Mouse (Mus musculus) ES-CJ7 (cell line): Measurements from ENCODE around the gene Prkg1.

Experiments used
- DNase-seq: peaks from one replicate; pipeline ENCODE4 v3.0.0; 2011; ENCODE audit warnings: low read depth, low spot score

Prkg1 gene

DNA sequence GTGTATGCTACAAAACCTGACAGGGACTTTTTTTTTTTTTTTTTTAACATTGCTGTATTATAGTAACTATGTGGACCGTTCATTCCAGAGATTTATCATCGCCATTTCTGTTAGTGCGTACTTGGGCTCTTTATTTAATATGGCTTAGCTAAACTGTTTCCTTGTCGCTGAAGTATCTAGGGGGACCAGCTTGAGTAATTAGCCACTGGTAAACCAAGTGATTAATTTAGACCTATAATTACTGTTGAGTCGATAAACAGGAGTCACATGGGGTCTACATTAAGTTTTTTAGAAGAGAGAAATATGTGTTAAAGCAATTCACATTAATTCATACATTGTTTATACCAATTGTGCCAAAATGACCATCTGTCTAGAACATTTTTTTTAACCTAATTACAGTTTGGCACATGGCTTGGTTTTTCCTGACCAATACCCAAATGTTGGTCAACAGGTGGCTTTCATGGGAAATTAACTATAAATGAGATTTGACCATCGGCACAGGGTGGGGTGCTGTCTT is 605.8 kb downstream of the Prkg1 start:
- DNase-seq = no peak

- DNase-seq = no peak
These were observed 611.4 kb downstream of the Prkg1 start for GRCm38 (mm10) chr19:31153399-31153798.

DNA sequence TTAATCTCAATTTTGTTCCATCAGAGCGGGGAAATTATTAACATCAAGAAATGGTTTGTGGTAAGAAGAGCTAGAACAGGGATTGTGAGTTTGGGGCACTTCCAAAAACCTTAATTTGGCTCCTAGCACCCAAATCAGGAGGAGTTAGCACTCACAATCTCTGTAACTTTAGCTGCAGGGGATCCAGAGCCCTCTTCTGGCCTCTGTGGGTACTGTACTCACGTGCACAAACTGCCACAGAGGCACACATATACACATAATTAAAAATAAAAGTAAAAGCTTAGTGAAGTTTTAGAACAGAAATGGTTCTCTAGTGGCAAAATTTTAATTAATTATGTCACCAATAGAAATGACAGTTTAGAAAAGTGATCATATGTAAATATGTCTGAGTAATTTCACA is 614.9 kb downstream of the Prkg1 start:
- peak; percentile 19 for DNase-seq

GRCm38 (mm10) chr19:31147457-31147856 is 617.4 kb downstream of the Prkg1 start:
- no peak for DNase-seq

DNA sequence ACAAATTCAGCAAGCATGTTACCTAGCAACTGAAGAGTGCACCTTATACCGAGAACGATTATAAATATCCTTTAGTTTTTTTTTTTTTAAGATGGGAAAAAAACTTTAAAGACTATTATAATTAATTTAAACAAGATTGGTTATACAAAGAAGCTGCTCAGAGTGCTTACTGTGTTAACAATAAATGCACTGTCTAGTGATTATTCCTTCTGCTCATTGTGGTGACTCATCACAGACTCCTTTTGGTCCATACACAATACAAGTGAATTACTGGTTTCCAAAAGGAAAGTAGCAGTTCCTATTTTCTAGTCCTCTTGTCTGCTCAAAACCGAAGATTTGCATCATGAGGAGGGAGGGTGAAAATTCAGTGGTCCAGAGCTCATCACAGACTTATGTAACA is 618.7 kb downstream of the Prkg1 start:
- DNase-seq = no peak

DNA sequence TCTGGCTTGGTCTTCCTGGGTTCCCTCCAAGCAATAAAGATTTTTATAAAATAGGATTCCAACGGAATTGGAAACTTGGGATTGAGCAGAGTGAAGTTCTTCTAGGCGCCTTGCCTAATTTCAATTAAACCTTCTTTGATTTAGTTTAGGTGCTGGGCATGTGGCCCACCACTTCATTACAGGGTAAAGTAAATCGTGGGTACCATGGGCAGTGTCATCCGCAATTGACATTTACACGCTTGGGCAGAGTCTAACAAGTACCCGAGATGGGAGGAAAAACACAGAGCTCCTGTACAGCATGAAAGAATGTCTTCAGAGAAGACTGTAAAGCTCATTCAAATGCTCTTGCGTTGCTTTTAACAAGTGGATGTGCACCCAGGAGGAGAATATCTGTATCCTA is 622.9 kb downstream of the Prkg1 start:
- DNase-seq = no peak

GRCm38 (mm10) chr19:31136316-31136715 is 628.5 kb downstream of the Prkg1 start:
- DNase-seq = no peak

GRCm38 (mm10) chr19:31132614-31133013 is 632.2 kb downstream of the Prkg1 start:
- DNase-seq = no peak

DNA sequence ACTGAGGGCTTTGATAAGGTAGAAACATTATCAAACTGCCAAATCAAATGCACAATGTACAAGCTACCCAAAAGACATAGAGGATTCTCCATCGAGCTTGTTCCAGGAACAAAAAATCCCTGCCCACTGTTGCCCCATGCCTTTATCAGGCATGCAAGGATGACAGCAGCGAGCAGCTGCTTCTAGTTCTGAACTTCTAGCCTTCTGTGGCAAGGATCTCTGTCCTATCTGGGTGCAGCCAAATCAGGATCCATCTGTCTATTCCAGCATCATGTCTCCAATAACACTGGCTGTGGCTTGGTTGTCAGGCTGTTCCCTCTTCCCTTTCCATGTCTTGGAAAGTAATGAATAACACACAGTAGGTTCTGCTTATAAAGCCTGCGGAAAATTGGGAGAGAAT is 640.2 kb downstream of the Prkg1 start:
- no peak for DNase-seq

DNA sequence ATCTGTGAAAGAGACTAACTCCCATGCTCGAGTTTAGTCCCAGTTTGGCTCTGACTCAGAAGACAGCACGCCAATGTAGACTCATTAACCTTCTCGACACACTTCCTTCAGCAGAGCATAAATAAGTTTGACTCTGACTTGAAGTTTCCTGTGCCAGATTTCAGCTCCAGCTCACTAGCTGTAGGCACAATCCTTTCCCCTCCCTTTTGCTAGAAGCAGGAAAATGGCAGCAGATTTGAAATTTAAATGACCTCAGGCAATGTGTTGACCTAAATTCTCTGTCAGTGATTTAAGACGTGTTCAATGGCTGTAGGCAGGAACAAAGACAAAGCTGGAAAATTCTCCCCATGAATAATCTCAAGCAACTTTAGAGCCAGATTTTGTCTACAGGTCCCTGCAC is 650.1 kb downstream of the Prkg1 start:
- no peak for DNase-seq

GRCm38 (mm10) chr19:31106835-31107554 is 657.8 kb downstream of the Prkg1 start:
- peak; percentile 21 for DNase-seq

GRCm38 (mm10) chr19:31106036-31106435 is 658.8 kb downstream of the Prkg1 start:
- peak; percentile 80 for DNase-seq

DNA sequence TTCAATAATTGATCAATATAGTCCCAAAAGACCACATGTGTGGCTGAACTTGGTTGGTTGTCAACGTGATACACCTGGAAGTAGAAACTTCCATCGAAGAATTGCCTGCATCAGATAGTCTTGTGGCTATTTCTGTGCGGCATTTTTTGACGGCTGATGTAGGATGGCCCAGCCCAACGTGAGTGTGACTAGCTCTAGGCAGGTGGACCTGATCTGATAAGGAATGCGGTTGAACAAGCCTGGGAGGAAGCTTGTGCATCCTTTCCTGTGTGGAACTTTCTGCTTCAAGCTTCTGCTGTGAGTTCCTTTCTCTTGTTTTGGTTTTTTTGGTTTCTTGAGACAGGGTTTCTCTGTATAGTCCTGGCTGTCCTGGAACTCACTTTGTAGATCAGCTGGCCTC is 660.1 kb downstream of the Prkg1 start:
- DNase-seq = no peak

- no peak for DNase-seq
These were observed 665.5 kb downstream of the Prkg1 start for GRCm38 (mm10) chr19:31099369-31099768.

- no peak for DNase-seq
These were observed 667.0 kb downstream of the Prkg1 start for GRCm38 (mm10) chr19:31097857-31098256.

- no peak for DNase-seq
These were observed 681.1 kb downstream of the Prkg1 start for GRCm38 (mm10) chr19:31083761-31084160.

DNA sequence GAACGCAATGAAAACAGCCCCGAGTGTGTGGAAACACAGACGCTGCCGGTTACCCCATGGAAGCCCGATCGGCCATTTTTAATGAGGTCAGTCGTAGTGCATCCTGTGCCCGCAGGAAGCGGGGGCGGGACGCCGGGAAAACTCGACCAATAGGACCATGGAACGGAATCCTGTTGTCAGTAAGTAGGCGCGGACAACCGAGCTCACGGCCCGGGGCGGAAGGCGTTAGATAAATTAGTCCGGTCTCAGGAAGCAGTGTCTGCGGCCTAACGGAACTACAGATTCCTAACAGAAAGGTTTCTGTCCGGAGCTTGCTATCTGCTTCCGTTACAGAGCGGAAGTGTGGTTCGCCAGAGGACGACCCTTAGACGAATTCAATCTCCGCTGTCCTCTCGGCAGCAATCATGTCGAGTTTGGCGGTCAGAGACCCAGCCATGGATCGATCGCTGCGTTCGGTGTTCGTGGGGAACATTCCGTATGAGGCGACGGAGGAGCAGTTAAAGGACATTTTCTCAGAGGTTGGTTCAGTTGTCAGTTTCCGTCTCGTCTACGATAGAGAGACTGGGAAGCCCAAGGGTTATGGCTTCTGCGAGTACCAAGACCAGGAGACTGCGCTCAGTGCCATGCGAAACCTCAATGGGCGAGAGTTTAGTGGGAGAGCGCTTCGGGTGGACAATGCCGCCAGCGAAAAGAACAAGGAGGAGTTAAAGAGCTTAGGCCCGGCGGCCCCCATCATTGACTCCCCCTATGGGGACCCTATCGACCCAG is 682.0 kb downstream of the Prkg1 start, which contains the start of gene Cstf2t:
Cstf2t (plus strand) TSS at position 176 of the 768 bp plus-strand sequence.
- peak; percentile 99 for DNase-seq

DNA sequence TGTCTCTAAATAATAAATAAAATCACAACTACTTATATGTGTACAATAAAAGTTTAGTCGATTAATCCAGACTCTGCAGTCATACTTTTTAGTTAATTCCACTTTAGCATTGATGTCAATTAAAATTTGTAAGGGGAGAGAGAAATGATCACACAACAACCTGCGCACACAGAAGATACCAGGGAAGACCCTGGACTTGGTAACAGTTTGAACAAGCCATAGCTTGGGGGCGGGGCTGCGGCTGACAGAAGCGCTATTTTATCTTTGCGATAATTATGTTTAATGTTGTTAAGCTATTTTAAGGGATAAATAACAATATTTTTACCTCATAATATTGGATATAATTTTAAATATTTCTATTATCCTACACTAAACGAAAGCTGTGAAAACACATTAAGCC is 682.6 kb downstream of the Prkg1 start:
- DNase-seq = peak; percentile 24

DNA sequence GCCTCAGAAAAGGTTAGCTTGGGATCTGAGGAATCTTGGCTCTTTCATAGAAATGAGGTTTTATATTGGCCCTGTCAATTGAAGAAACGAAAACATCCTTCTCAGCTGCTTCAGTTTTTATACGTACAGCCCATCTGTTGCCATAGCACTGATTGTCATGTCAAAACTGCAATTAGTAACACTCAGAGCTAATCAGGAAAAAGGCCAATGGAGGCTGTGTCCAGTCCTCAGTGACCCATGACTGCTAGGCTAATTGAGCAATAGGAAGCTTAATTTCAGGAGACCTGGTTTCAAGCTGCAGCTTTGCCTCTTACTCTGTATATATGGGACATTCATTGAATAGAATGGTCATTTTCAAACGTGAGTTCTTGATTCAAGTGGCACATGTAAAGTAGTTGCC is 686.6 kb downstream of the Prkg1 start:
- no peak for DNase-seq

DNA sequence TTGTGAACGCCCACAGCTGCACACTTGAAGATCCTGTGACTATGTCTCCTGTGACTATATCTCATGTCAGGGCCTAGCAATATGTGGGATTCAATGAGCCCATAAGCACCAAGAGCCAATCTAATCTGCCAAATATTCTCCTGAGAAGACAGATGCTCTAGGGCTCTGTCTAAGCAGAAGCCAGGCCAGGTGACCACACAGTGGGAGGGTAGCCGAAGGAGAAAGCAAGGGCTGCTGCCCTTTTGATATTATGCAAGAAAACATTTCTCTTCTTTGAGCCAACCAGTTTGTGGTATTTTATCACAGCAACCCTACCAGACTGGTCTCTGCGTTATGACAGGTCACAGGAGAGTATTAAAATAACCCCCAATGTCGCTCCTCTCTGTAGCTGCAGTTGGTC is 688.7 kb downstream of the Prkg1 start:
- DNase-seq = no peak

DNA sequence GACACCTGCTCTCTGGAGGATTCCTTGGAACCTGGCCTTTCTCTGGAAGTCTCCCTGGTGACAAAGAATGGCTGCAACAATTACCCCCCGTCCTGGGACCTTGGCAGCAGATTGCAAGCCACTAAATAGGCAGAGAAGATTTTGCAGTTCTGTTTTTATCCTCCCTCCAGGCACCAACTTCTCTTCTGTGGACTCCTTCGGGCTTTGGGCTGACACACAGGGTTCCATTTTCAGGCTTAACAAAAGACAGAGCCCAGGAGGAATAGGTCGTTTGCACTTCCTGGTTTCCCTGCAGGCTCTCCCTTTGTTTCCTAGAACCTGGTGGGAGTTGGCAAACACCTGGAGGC is 690.1 kb downstream of the Prkg1 start:
- peak; percentile 55 for DNase-seq

DNA sequence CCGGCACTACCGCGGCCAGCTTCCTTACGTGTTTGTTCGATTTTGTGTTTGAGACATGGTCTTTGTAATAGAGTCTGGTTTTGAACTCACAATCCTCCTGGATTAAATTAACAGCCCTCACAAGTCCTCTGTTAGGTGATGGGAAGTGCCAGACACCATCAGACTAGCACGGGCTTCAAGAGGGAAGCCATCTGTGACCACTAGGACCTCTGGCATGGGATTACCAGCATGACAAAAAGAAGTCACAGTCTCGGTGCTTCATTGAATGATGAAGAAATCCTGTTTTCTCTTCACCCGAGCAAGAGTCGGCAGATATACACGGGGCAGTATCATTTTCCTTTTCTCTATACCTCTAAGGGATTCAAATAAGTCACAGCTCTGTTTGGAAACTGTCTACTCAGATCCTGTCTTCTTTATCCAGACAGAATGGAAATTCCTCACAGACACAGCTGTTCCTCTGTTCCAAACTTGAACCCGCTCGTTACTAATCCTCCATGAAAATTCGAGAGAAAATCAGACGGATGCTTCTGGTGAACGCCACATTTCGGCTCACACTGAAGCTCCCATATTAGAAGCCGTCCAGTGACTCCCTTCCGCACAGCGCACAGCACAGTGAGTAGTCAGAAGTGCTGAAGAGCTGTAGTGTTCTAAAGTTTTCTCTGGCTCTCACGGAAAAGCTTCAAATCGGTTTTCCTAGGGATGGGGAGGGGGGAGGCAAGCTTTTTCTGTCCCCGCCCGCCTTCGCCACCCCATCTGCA is 690.7 kb downstream of the Prkg1 start:
- peak; percentile 16 for DNase-seq
